Mouse (Mus musculus): ENCODE data around the gene Adipoq.

GRCm38 (mm10) chr16:23140911-23141310 is 5.4 kb upstream of the Adipoq start:
- no peak for TF ChIP-seq EP300 (IDR thresholded peaks at IDR 0.05; ENCODE audit: low read depth)
- TF ChIP-seq CTCF (IDR thresholded peaks at IDR 0.05; ENCODE audit: low read depth): no peak

Data from liver, embryonic 14.5 days (tissue).